Mouse (Mus musculus) myocyte (in vitro differentiated cells): ENCODE measurements at regions not wholly inside any gene's neighbourhood (a gene's known extent, or its start where the extent isn't known, plus 50 kb on each side); places are given as distances from the start of the nearest gene placed in this dataset.

Experiments used
- CEBPB ChIP-seq: IDR thresholded peaks from 2 replicates; pipeline ENCODE4 v1.6.1; 2011; ENCODE audit warnings: mild to moderate bottlenecking, moderate library complexity; ENCODE audit not compliant: poor library complexity, insufficient read depth, severe bottlenecking
- E2F4 ChIP-seq: IDR thresholded peaks from one replicate; pipeline ENCODE4 v1.6.1; 2011; ENCODE audit warnings: mild to moderate bottlenecking, control low read depth, moderate library complexity; ENCODE audit not compliant: insufficient read depth
- MAX ChIP-seq: IDR thresholded peaks from one replicate; pipeline ENCODE4 v1.6.1; 2011; ENCODE audit warnings: low read depth, mild to moderate bottlenecking, control low read depth
- MYOD1 ChIP-seq, 3 experiments: IDR thresholded peaks; one replicate each; pipeline ENCODE4 v1.6.1; 2011; ENCODE audit warnings: control low read depth in 2 of 3, low read depth in 2 of 3, mild to moderate bottlenecking in 2 of 3, moderate library complexity in 1 of 3; ENCODE audit not compliant: insufficient read length in 2 of 3, control insufficient read depth in 1 of 3
- MYOG ChIP-seq, 3 experiments: IDR thresholded peaks; one replicate each; pipeline ENCODE4 v1.6.1; 2011; ENCODE audit warnings: control low read depth in 2 of 3, low read depth in 2 of 3, mild to moderate bottlenecking in 2 of 3; ENCODE audit not compliant: insufficient read length in 2 of 3, control insufficient read depth in 1 of 3, insufficient read depth in 1 of 3
- POLR2A ChIP-seq: IDR thresholded peaks from one replicate; pipeline ENCODE4 v1.6.1; 2011; ENCODE audit warnings: low read depth, mild to moderate bottlenecking, control low read depth, moderate library complexity; ENCODE audit not compliant: insufficient read length
- POLR2AphosphoS2 ChIP-seq: IDR thresholded peaks from one replicate; pipeline ENCODE4 v1.6.1; 2011; ENCODE audit warnings: low read depth, control low read depth; ENCODE audit not compliant: insufficient read length
- REST ChIP-seq: IDR thresholded peaks from one replicate; pipeline ENCODE4 v1.6.1; 2011; ENCODE audit warnings: mild to moderate bottlenecking, control low read depth, moderate library complexity; ENCODE audit not compliant: insufficient read depth, insufficient read length
- TCF12 ChIP-seq: IDR thresholded peaks from one replicate; pipeline ENCODE4 v1.6.1; 2011; ENCODE audit warnings: mild to moderate bottlenecking, control low read depth; ENCODE audit not compliant: poor library complexity, insufficient read depth, severe bottlenecking
- TCF3 ChIP-seq: IDR thresholded peaks from one replicate; pipeline ENCODE4 v1.6.1; 2011; ENCODE audit warnings: low read depth, control low read depth; ENCODE audit not compliant: insufficient read length
- USF1 ChIP-seq: IDR thresholded peaks from one replicate; pipeline ENCODE4 v1.6.1; 2011; ENCODE audit warnings: low read depth, mild to moderate bottlenecking, control low read depth, moderate library complexity

DNA sequence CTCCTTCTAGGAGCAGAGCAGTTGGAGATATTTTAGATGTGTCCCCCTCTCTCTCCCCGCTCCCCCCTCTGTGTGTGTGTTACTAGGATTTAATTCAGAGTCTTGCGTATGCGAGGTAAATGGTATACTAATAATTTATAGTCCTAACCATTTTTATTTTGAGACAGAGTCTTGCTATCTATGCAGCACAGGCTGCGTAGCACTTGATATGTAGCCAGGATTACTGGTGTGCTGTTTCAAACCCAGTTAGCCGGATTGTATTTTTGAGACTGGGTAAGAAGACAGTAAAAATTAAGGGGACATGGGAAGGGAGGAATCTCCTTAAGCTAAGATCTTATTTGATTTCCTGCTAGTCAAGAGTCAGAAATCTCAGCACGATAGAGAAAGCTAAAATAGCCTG is 636.6 kb upstream of the Fam160b2 start:
- no peak for TF ChIP-seq CEBPB
- no peak for TF ChIP-seq TCF12
- TF ChIP-seq POLR2A = no peak
- no peak for TF ChIP-seq USF1
- no peak for TF ChIP-seq TCF3
- TF ChIP-seq MAX = no peak
- TF ChIP-seq POLR2AphosphoS2 = no peak
- no peak for TF ChIP-seq E2F4
- TF ChIP-seq MYOD1 (IDR thresholded peaks at IDR 0.05; ENCODE audit: control insufficient read depth in 1 of 3, insufficient read length in 2 of 3, low read depth in 2 of 3) = no peak
- no peak for TF ChIP-seq REST
- TF ChIP-seq MYOG (IDR thresholded peaks at IDR 0.05; ENCODE audit: control insufficient read depth in 1 of 3, insufficient read depth in 1 of 3, insufficient read length in 2 of 3, low read depth in 2 of 3) = no peak
